Mouse (Mus musculus) CH12.LX (cell line): ENCODE measurements around the gene Vps36.

ENCODE experiments used
- CHD2 ChIP-seq: IDR thresholded peaks from 2 replicates; pipeline ENCODE4 v1.6.1; 2011; ENCODE audit warnings: low read length, improper control_type of control experiment
- HCFC1 ChIP-seq: IDR thresholded peaks from 2 replicates; pipeline ENCODE4 v1.6.1; 2012; ENCODE audit warnings: low read depth, mild to moderate bottlenecking, inconsistent platforms, low read length, improper control_type of control experiment
- JUN ChIP-seq: IDR thresholded peaks from 2 replicates; pipeline ENCODE4 v1.6.1; 2011; ENCODE audit warnings: low read depth, mild to moderate bottlenecking, low read length, improper control_type of control experiment, moderate library complexity; ENCODE audit not compliant: insufficient read depth
- NRF1 ChIP-seq: IDR thresholded peaks from 2 replicates; pipeline ENCODE4 v1.6.1; 2014; ENCODE audit warnings: low read depth, mild to moderate bottlenecking, inconsistent platforms, low read length, improper control_type of control experiment, moderate library complexity
- POLR2A ChIP-seq: IDR thresholded peaks from 2 replicates; pipeline ENCODE4 v1.6.1; 2011; ENCODE audit warnings: low read depth, mild to moderate bottlenecking, improper control_type of control experiment, low read length

- TF ChIP-seq HCFC1 (no peak), CHD2 (no peak), NRF1 (peak; percentile 37; the same call in 1 of the 2 replicates), JUN (no peak), POLR2A (peak; percentile 45; the same call in 1 of the 2 replicates)
Measured at GRCm38 (mm10) chr8:22227061-22227877, 34.7 kb downstream of the Vps36 start, which contains the start of gene Thsd1.
